Mouse (Mus musculus): ENCODE data around the gene Mgme1. TPM values are rescaled to one million over a fixed set of nuclear protein-coding genes. Genes with fewer than 3 reads are reported as not detected.

Mgme1 gene
- total and polyA plus RNA-seq, 3 experiments = 10.6 to 21.9 (median 19.7) TPM

GRCm38 (mm10) chr2:144311372-144311771 is 40.9 kb downstream of the Mgme1 start:
- Histone ChIP-seq H3K4me3 (replicated peaks in 1 of 3; ENCODE audit: low read depth in 2 of 3, low read length in 2 of 3, poor library complexity in 1 of 3) (no peak overlapping the region), H3K79me2 (replicated peaks; ENCODE audit: control insufficient read depth, extremely low read depth, insufficient read depth, poor library complexity, severe bottlenecking) (no peaks in the 10 kb centered on the region), H3K9me3 (replicated peaks; ENCODE audit: low read length) (no peaks in the 10 kb centered on the region), H3K36me3 (replicated peaks in 1 of 2; ENCODE audit: control insufficient read depth in 1 of 2, insufficient read depth in 1 of 2, low read length in 1 of 2) (no peaks in the 10 kb centered on the region), H3K4me1 (ENCODE audit: control insufficient read depth in 1 of 2, insufficient read depth in 2 of 2) (no peaks in the 10 kb centered on the region), H3K4me2 (ENCODE audit: insufficient read depth, low read depth, poor library complexity, severe bottlenecking) (no peak overlapping the region), H3K27ac (ENCODE audit: insufficient read depth, low read depth) (no peak overlapping the region), H3K9ac (ENCODE audit: insufficient read depth, low read depth) (no peak overlapping the region), H3K27me3 (replicated peaks) (no peaks in the 10 kb centered on the region)
- dilution Hi-C loops (cut with MboI; ENCODE audit: extremely low pct_ligation_motif_present, extremely low pct_unique_long_range_greater_than_20kb, low sequenced_read_pairs) (no loop called here), in situ Hi-C loops (cut with MboI; ENCODE audit: low pct_ligation_motif_present, low pct_unique_long_range_greater_than_20kb, low sequenced_read_pairs) (no loop called here)
- TF ChIP-seq MAZ (IDR thresholded peaks at IDR 0.05; ENCODE audit: low read depth, low read length) (no peak), CTCF (conservative IDR thresholded peaks at IDR 0.05 in 1 of 2, IDR thresholded peaks at IDR 0.05 in 1 of 2; ENCODE audit: low read depth in 2 of 2, low read length in 2 of 2) (0 out of 4 replicates have a peak, but pooled peaks of 1 of the 2 experiments have one; percentile 3), SMC3 (IDR thresholded peaks at IDR 0.05; ENCODE audit: low read depth, low read length) (no peak), EP300 (IDR thresholded peaks at IDR 0.05; ENCODE audit: low read length) (no peak), CHD1 (IDR thresholded peaks at IDR 0.05; ENCODE audit: low read depth, low read length) (no peak)
- no peak for DNase-seq (ENCODE audit: extremely low read depth)

GRCm38 (mm10) chr2:144324218-144324617 is 53.8 kb downstream of the Mgme1 start:
- in situ Hi-C loops (cut with MboI; ENCODE audit: low pct_ligation_motif_present, low pct_unique_long_range_greater_than_20kb, low sequenced_read_pairs) = no loop called here
- no peak for DNase-seq (ENCODE audit: extremely low read depth)

GRCm38 (mm10) chr2:144329451-144329850 is 59.0 kb downstream of the Mgme1 start:
- dilution Hi-C loops (cut with MboI; ENCODE audit: extremely low pct_ligation_motif_present, extremely low pct_unique_long_range_greater_than_20kb, low sequenced_read_pairs) = no loop called here
- Histone ChIP-seq H3K9ac (ENCODE audit: insufficient read depth, low read depth) (no peak overlapping the region), H3K27ac (ENCODE audit: insufficient read depth, low read depth) (no peak overlapping the region), H3K27me3 (replicated peaks) (no peaks in the 10 kb centered on the region), H3K4me1 (ENCODE audit: control insufficient read depth in 1 of 2, insufficient read depth in 2 of 2) (peaks cover 5 to 11% of the 10 kb centered on the region in 2 experiments), H3K4me2 (ENCODE audit: insufficient read depth, low read depth, poor library complexity, severe bottlenecking) (0 out of 2 replicates have a peak overlapping the region, but pooled peaks have one; percentile 7), H3K79me2 (replicated peaks; ENCODE audit: control insufficient read depth, extremely low read depth, insufficient read depth, poor library complexity, severe bottlenecking) (no peaks in the 10 kb centered on the region), H3K36me3 (replicated peaks in 1 of 2; ENCODE audit: control insufficient read depth in 1 of 2, insufficient read depth in 1 of 2, low read length in 1 of 2) (no peaks in the 10 kb centered on the region), H3K9me3 (replicated peaks; ENCODE audit: low read length) (peaks cover 17% of the 10 kb centered on the region), H3K4me3 (replicated peaks in 1 of 3; ENCODE audit: low read depth in 2 of 3, low read length in 2 of 3, poor library complexity in 1 of 3) (no peak overlapping the region)
- in situ Hi-C loops (cut with MboI; ENCODE audit: low pct_ligation_motif_present, low pct_unique_long_range_greater_than_20kb, low sequenced_read_pairs) = no loop called here
- no peak for TF ChIP-seq MXI1 (IDR thresholded peaks at IDR 0.05; ENCODE audit: low read depth, low read length)
- TF ChIP-seq HCFC1 (IDR thresholded peaks at IDR 0.05; ENCODE audit: low read depth, low read length) = no peak
- no peak for TF ChIP-seq PAX5 (IDR thresholded peaks at IDR 0.05; ENCODE audit: low read length)
- no peak for TF ChIP-seq ZNF384 (IDR thresholded peaks at IDR 0.05; ENCODE audit: low read depth, low read length)
- TF ChIP-seq USF2 (conservative IDR thresholded peaks at IDR 0.05; ENCODE audit: low read depth, low read length) = no peak
- no peak for TF ChIP-seq MAFK (IDR thresholded peaks at IDR 0.05; ENCODE audit: insufficient replicate concordance, low read length)
- no peak for TF ChIP-seq SMC3 (IDR thresholded peaks at IDR 0.05; ENCODE audit: low read depth, low read length)
- no peak for TF ChIP-seq CTCF (conservative IDR thresholded peaks at IDR 0.05 in 1 of 2, IDR thresholded peaks at IDR 0.05 in 1 of 2; ENCODE audit: low read depth in 2 of 2, low read length in 2 of 2)
- no peak for TF ChIP-seq MYC (IDR thresholded peaks at IDR 0.05; ENCODE audit: low read depth, low read length)
- TF ChIP-seq ZKSCAN1 (IDR thresholded peaks at IDR 0.05; ENCODE audit: borderline replicate concordance, low read depth, low read length) = no peak
- no peak for TF ChIP-seq TBP (conservative IDR thresholded peaks at IDR 0.05; ENCODE audit: low read depth, low read length)
- TF ChIP-seq CHD2 (IDR thresholded peaks at IDR 0.05; ENCODE audit: low read length) = no peak
- no peak for TF ChIP-seq MAX (IDR thresholded peaks at IDR 0.05; ENCODE audit: low read length)
- no peak for TF ChIP-seq UBTF (IDR thresholded peaks at IDR 0.05; ENCODE audit: low read depth, low read length)
- TF ChIP-seq POLR2AphosphoS2 (IDR thresholded peaks at IDR 0.05; ENCODE audit: low read depth, low read length) = no peak
- no peak for TF ChIP-seq EP300 (IDR thresholded peaks at IDR 0.05; ENCODE audit: low read length)
- no peak for TF ChIP-seq ELF1 (IDR thresholded peaks at IDR 0.05; ENCODE audit: low read depth, low read length)
- no peak for TF ChIP-seq SIN3A (IDR thresholded peaks at IDR 0.05; ENCODE audit: low read length)
- no peak for TF ChIP-seq TCF12 (IDR thresholded peaks at IDR 0.05; ENCODE audit: low read depth, low read length)
- TF ChIP-seq E2F4 (IDR thresholded peaks at IDR 0.05; ENCODE audit: insufficient replicate concordance, low read depth, low read length) = no peak
- DNase-seq (ENCODE audit: extremely low read depth) = no peak

More at GRCm38 (mm10) chr2:144324218-144324617, 53.8 kb downstream of the Mgme1 start:
- Histone ChIP-seq H3K9me3 (replicated peaks; ENCODE audit: low read length) (no peaks in the 10 kb centered on the region), H3K79me2 (replicated peaks; ENCODE audit: control insufficient read depth, extremely low read depth, insufficient read depth, poor library complexity, severe bottlenecking) (no peaks in the 10 kb centered on the region), H3K4me3 (replicated peaks in 1 of 3; ENCODE audit: low read depth in 2 of 3, low read length in 2 of 3, poor library complexity in 1 of 3) (no peak overlapping the region), H3K4me1 (ENCODE audit: control insufficient read depth in 1 of 2, insufficient read depth in 2 of 2) (peaks cover 5 to 11% of the 10 kb centered on the region in 2 experiments), H3K9ac (ENCODE audit: insufficient read depth, low read depth) (no peak overlapping the region), H3K27ac (ENCODE audit: insufficient read depth, low read depth) (no peak overlapping the region), H3K27me3 (replicated peaks) (peaks cover 1% of the 10 kb centered on the region), H3K36me3 (replicated peaks in 1 of 2; ENCODE audit: control insufficient read depth in 1 of 2, insufficient read depth in 1 of 2, low read length in 1 of 2) (no peaks in the 10 kb centered on the region), H3K4me2 (ENCODE audit: insufficient read depth, low read depth, poor library complexity, severe bottlenecking) (no peak overlapping the region)
- TF ChIP-seq ZKSCAN1 (IDR thresholded peaks at IDR 0.05; ENCODE audit: borderline replicate concordance, low read depth, low read length) (no peak), NRF1 (IDR thresholded peaks at IDR 0.05; ENCODE audit: low read depth, low read length) (no peak), MAX (IDR thresholded peaks at IDR 0.05; ENCODE audit: low read length) (no peak), SMC3 (IDR thresholded peaks at IDR 0.05; ENCODE audit: low read depth, low read length) (no peak), POLR2AphosphoS2 (IDR thresholded peaks at IDR 0.05; ENCODE audit: low read depth, low read length) (no peak)
- dilution Hi-C loops (cut with MboI; ENCODE audit: extremely low pct_ligation_motif_present, extremely low pct_unique_long_range_greater_than_20kb, low sequenced_read_pairs) = no loop called here
